Mouse (Mus musculus) layer of hippocampus, adult 8-10 months (tissue): ENCODE measurements around the gene Trap1. TPM values are rescaled to one million over a fixed set of nuclear protein-coding genes. Genes with fewer than 3 reads are reported as not detected.

Source experiments
- microRNA-seq, 2 experiments: library from miRNA; unstranded; fragments of <30 nt; microRNA quantifications; one replicate each; pipeline ENCODE4 v1.2.0; 2022
- total RNA-seq, 4 experiments: library from RNA; stranded (reverse); gene quantifications; 2 replicates each; pipeline ENCODE4 v1.2.4; 2022

The Trap1 gene
- total RNA-seq, 4 experiments from 2014 or later = 73.6 to 80.6 (median 76.8) TPM

Small RNA genes lying within 50 kb of the gene (microRNA-seq; reads per million reads assigned to microRNA genes)
- 0 reads per million in 2 experiments for gene Gm23413

Other genes with a start within 250 kb of the Trap1 start
- gene Olfr15, start 246.9 kb downstream of the Trap1 start, total RNA-seq = not detected
- gene Zfp174, start 230.6 kb downstream of the Trap1 start, total RNA-seq = 1 to 10 TPM; 4.1 to 5.0 (median 4.3) TPM
- 100 to 1,000 TPM in 3 of 4 experiments, 10 to 100 TPM in 1; 96.9 to 125 (median 103) TPM for gene Naa60, start 205.5 kb downstream of the Trap1 start, total RNA-seq
- 10 to 100 TPM; 21.3 to 29.5 (median 24.6) TPM for gene Zfp597, start 193.3 kb downstream of the Trap1 start, total RNA-seq
- gene Gm20695, start 193.2 kb downstream of the Trap1 start, total RNA-seq = under 1 TPM in 1 of 4 experiments, not detected in 3; 0.68 TPM
- gene 1700037C18Rik, start 169.1 kb downstream of the Trap1 start, total RNA-seq = 1 to 10 TPM; 5.4 to 9.3 (median 7.2) TPM
- 10 to 100 TPM; 29.9 to 33.1 (median 31.7) TPM for gene Cluap1, start 169.0 kb downstream of the Trap1 start, total RNA-seq
- 1 to 10 TPM; 2.5 to 3.4 (median 2.6) TPM for gene Nlrc3, start 101.2 kb downstream of the Trap1 start, total RNA-seq
- gene Slx4, start 74.1 kb downstream of the Trap1 start, total RNA-seq = 10 to 100 TPM; 39.7 to 54.5 (median 48.5) TPM
- gene Dnase1, start 40.9 kb downstream of the Trap1 start, total RNA-seq = not detected
- gene Crebbp, start 136.2 kb upstream of the Trap1 start, total RNA-seq = 10 to 100 TPM; 74.9 to 89.2 (median 84.2) TPM